Mouse (Mus musculus) brain, embryonic 14.5 days (tissue): Measurements from ENCODE around the gene Sned1.

Experiments
- CTCF ChIP-seq: fragments of 200-500 bp; IDR thresholded peaks from 2 replicates; pipeline ENCODE4 v1.5.1; 2012; ENCODE audit warnings: inconsistent platforms, mild to moderate bottlenecking, moderate library complexity, borderline replicate concordance; ENCODE audit not compliant: insufficient read depth, insufficient read length; ENCODE audit errors: extremely low read depth
- POLR2A ChIP-seq: fragments of 200-500 bp; IDR thresholded peaks from 2 replicates; pipeline ENCODE4 v1.6.1; 2012; ENCODE audit warnings: mild to moderate bottlenecking, inconsistent platforms, borderline replicate concordance; ENCODE audit not compliant: poor library complexity, insufficient read depth, insufficient read length, severe bottlenecking; ENCODE audit errors: extremely low read depth

GRCm38 (mm10) chr1:93305581-93306337 lies 70.1 kb downstream of the Sned1 start, which contains the start of gene Mterf4:
- TF ChIP-seq POLR2A (peak; percentile 12; the same call in 1 of the 2 replicates), CTCF (no peak)
